In genomic region chr2:105075809-105076208, GRCm38 (mm10) we compare ENCODE assay signal across 22 mouse cellular contexts. TPM values are rescaled to one million over a fixed set of nuclear protein-coding genes. Genes with fewer than 3 reads are reported as not detected.
"Had no signal": no experiment of that assay in that cellular context is flagged by ENCODE, and none has a peak within 500 bp of the region (broad histone marks: within the 10 kb centered on the region; RNA-seq: fewer than 3 reads in every experiment).

No protein-coding gene starts in this region.

- ATAC-seq: liver, postnatal 0 days; lung, postnatal 0 days; midbrain, embryonic 15.5 days had no signal

- H3K27me3 ChIP-seq: lung, embryonic 15.5 days; megakaryocyte, embryonic 14.5 days; midbrain, embryonic 12.5 days; neural tube, embryonic 12.5 days; stomach, embryonic 15.5 days had no signal

- H3K4me3 ChIP-seq: lung, embryonic 15.5 days; megakaryocyte, embryonic 14.5 days; midbrain, embryonic 12.5 days; midbrain, embryonic 15.5 days; neural tube, embryonic 12.5 days; stomach, embryonic 15.5 days had no signal

- H3K9me3 ChIP-seq: lung, embryonic 15.5 days; megakaryocyte, embryonic 14.5 days; midbrain, embryonic 12.5 days; midbrain, embryonic 15.5 days; neural tube, embryonic 12.5 days; stomach, embryonic 15.5 days had no signal

- H3K36me3 ChIP-seq: lung, embryonic 15.5 days; midbrain, embryonic 12.5 days; midbrain, embryonic 15.5 days; neural tube, embryonic 12.5 days; stomach, embryonic 15.5 days had no signal

- H3K4me1 ChIP-seq: lung, embryonic 15.5 days; megakaryocyte, embryonic 14.5 days; midbrain, embryonic 12.5 days; midbrain, embryonic 15.5 days; neural tube, embryonic 12.5 days; stomach, embryonic 15.5 days had no signal

- DNase-seq: liver, postnatal 0 days; lung, adult 2 months; lung, postnatal 14 days; lung, postnatal 36 days; right cerebral cortex, postnatal 14 days; thymus, adult 2 months; thymus, postnatal 25 days; thymus, postnatal 4 days had no signal

- H3K4me2 ChIP-seq: lung, embryonic 15.5 days; midbrain, embryonic 12.5 days; midbrain, embryonic 15.5 days; neural tube, embryonic 12.5 days; stomach, embryonic 15.5 days had no signal

- H3K9ac ChIP-seq: liver, postnatal 0 days; lung, embryonic 15.5 days; midbrain, embryonic 12.5 days; midbrain, embryonic 15.5 days; neural tube, embryonic 12.5 days; stomach, embryonic 15.5 days had no signal

- H3K27ac ChIP-seq: lung, embryonic 15.5 days; macrophage; midbrain, embryonic 12.5 days; midbrain, embryonic 15.5 days; neural tube, embryonic 12.5 days; stomach, embryonic 15.5 days; stomach, postnatal 0 days had no signal

RNA-seq across cellular contexts. Expression of gene Gm11060, which starts 16.0 kb away (rescaled TPM):
- polyA plus RNA-seq: liver, postnatal 0 days; lung, adult 2 months; lung, embryonic 15.5 days; lung, postnatal 0 days; macrophage; midbrain, embryonic 12.5 days; midbrain, embryonic 15.5 days; midbrain, postnatal 0 days; neural tube, embryonic 12.5 days; neural tube, embryonic 14.5 days; spleen, adult 2 months; stomach, embryonic 15.5 days; stomach, postnatal 0 days; testis, adult 2 months; thymus, adult 2 months; urinary bladder, adult 2 months had no signal

RNA-seq across cellular contexts. Expression of gene Wt1, which starts 50.5 kb away (rescaled TPM):
- polyA plus RNA-seq: macrophage had no signal
